Mouse (Mus musculus) midbrain, embryonic 10.5 days (tissue): ENCODE measurements at regions not wholly inside any gene's neighbourhood (a gene's known extent, or its start where the extent isn't known, plus 50 kb on each side); places are given as distances from the start of the nearest gene placed in this dataset.
A peak's percentile ranks its signal among the peaks of the same experiment; 100 is the strongest.

Experiments used
- DNase-seq: peaks from one replicate; pipeline ENCODE4 v3.0.0-alpha.2; 2017; ENCODE audit warnings: low spot score
- H3K27ac ChIP-seq: fragments of 300-500 bp; sonication (generic); replicated peaks from 2 replicates; pipeline ENCODE4 v1.5.1; 2016; ENCODE audit warnings: mild to moderate bottlenecking
- H3K27me3 ChIP-seq: fragments of 300-500 bp; sonication (generic); 2 replicates; pipeline ENCODE4 v1.6.1; 2016; ENCODE audit warnings: low read depth, mild to moderate bottlenecking; ENCODE audit not compliant: poor library complexity, severe bottlenecking
- H3K36me3 ChIP-seq: fragments of 300-500 bp; sonication (generic); 2 replicates; pipeline ENCODE4 v1.6.1; 2016; ENCODE audit warnings: mild to moderate bottlenecking, moderate library complexity
- H3K4me1 ChIP-seq: fragments of 300-500 bp; sonication (generic); 2 replicates; pipeline ENCODE4 v1.6.1; 2016
- H3K4me3 ChIP-seq: fragments of 300-500 bp; sonication (generic); 2 replicates; pipeline ENCODE4 v1.5.1; 2016; ENCODE audit warnings: mild to moderate bottlenecking, moderate library complexity
- H3K9me3 ChIP-seq: fragments of 300-500 bp; sonication (generic); replicated peaks from 2 replicates; pipeline ENCODE4 v1.6.1; 2016; ENCODE audit warnings: mild to moderate bottlenecking
- WGBS: fragments of 180-500 bp; shearing (Covaris S2); methylation state at CpG from one replicate; pipeline ENCODE4 v1.1.7; 2016; 5-methylcytosine and 5-hydroxymethylcytosine counted together

GRCm38 (mm10) chr13:25774586-25775182 lies 504.4 kb upstream of the Nrsn1 start:
- no peak for DNase-seq
- WGBS, result 88% methylated on average over 2 of the region's 2 CpGs
- H3K27ac ChIP-seq, result no peak overlapping the region
- no peak overlapping the region for H3K4me3 ChIP-seq
- no peaks in the 10 kb centered on the region for H3K4me1 ChIP-seq
- H3K27me3 ChIP-seq, result no peaks in the 10 kb centered on the region
- H3K36me3 ChIP-seq, result no peaks in the 10 kb centered on the region
- H3K9me3 ChIP-seq, result no peaks in the 10 kb centered on the region

GRCm38 (mm10) chr13:25754515-25755105 lies 484.3 kb upstream of the Nrsn1 start:
- peaks cover 34% of the 10 kb centered on the region for H3K4me1 ChIP-seq
- no peaks in the 10 kb centered on the region; the same call in 1 of the 2 replicates for H3K9me3 ChIP-seq
- no peak for DNase-seq
- H3K27me3 ChIP-seq, result no peaks in the 10 kb centered on the region
- no peaks in the 10 kb centered on the region for H3K36me3 ChIP-seq
- H3K27ac ChIP-seq, result 0 out of 2 replicates have a peak overlapping the region, but pooled peaks have one; percentile 28
- no peak overlapping the region for H3K4me3 ChIP-seq

GRCm38 (mm10) chr13:25751409-25751777 lies 481.1 kb upstream of the Nrsn1 start:
- Histone ChIP-seq H3K4me1 (peaks cover 37% of the 10 kb centered on the region), H3K27ac (peak overlapping the region; percentile 63), H3K27me3 (no peaks in the 10 kb centered on the region), H3K4me3 (no peak overlapping the region), H3K9me3 (no peaks in the 10 kb centered on the region), H3K36me3 (no peaks in the 10 kb centered on the region)
- no peak for DNase-seq
- 36% methylated on average over 4 of the region's 4 CpGs for WGBS

DNA sequence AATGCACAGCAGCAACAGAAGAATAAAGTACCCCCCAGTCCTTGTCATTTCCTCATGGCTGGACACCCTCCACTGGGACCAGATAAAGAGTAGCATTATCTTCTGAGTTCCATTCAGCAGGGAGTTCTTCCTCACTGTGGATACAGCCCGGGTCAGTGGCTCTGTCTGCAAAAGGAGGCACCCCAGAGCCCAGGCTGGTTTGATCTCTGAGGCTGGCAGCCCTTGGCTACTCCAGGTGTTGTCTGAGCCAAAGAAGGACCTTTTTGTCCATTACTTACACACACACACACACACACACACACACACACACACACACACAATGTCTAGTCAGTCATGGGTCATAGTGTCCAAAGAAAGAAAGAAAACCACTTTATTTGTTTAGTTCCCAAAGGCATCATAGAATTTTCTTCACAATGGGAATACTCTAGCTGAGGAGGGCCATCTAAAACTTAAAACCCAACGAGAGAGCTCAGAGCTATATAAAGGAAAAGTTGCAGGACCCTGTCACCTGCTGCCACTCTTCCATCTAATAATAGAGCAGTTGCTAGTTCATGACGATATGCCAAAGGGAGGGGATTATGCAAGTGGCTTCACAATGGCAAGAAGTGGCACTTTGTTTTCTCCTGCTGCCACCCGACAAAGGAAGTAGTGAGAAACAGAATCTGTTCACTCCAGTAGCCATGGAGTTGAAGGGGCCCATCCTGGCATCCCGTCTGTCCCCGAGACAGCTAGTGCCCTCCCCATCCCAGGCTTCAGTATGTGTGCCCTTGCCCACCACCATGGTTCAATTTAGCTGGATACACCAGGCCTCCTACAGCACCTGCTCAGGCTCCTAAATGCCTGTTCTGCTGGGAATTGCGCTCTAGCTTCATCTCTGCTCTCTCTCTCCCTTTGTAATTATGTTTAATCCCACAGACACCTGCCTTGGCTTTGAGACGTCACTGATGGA lies 480.4 kb upstream of the Nrsn1 start:
- peak overlapping the region; percentile 63 for H3K27ac ChIP-seq
- WGBS, result 18% methylated on average over 8 of the region's 8 CpGs
- no peaks in the 10 kb centered on the region for H3K27me3 ChIP-seq
- DNase-seq, result peak; percentile 44
- H3K9me3 ChIP-seq, result no peaks in the 10 kb centered on the region
- no peak overlapping the region for H3K4me3 ChIP-seq
- no peaks in the 10 kb centered on the region for H3K36me3 ChIP-seq
- peaks cover 37% of the 10 kb centered on the region for H3K4me1 ChIP-seq

DNA sequence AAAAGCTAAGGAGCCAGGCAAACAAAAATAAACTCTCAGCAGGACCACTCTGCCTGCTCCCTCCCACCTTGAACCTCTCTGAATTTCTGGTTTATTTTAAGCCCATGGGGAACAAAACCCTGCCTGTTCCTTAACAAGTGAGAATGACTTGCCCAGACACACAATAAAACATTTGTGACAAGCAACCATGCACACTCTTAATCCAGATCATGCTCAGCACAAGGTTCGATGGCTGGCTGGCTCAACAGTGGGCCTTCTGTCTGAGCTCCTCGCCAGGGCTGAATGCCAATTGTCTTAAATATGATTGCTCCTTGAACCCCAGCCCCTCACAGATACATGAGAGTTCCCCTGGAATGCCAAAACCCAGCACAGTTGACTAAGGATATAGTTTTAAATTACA lies 468.3 kb upstream of the Nrsn1 start:
- WGBS, result 40% methylated on average over 2 of the region's 2 CpGs
- Histone ChIP-seq H3K27me3 (no peaks in the 10 kb centered on the region), H3K27ac (no peak overlapping the region), H3K4me1 (peaks cover 3% of the 10 kb centered on the region; the same call in 1 of the 2 replicates), H3K4me3 (no peak overlapping the region), H3K9me3 (no peaks in the 10 kb centered on the region), H3K36me3 (no peaks in the 10 kb centered on the region)
- DNase-seq, result no peak

- Histone ChIP-seq H3K27ac (no peak overlapping the region), H3K9me3 (no peaks in the 10 kb centered on the region), H3K27me3 (no peaks in the 10 kb centered on the region), H3K4me1 (peaks cover 20% of the 10 kb centered on the region), H3K36me3 (no peaks in the 10 kb centered on the region), H3K4me3 (no peak overlapping the region)
- no peak for DNase-seq
- WGBS, result 64% methylated on average over 3 of the region's 3 CpGs
Observed at GRCm38 (mm10) chr13:25729327-25729892, 459.1 kb upstream of the Nrsn1 start.

- Histone ChIP-seq H3K36me3 (no peaks in the 10 kb centered on the region), H3K4me1 (peaks cover 20% of the 10 kb centered on the region), H3K27me3 (no peaks in the 10 kb centered on the region), H3K27ac (0 out of 2 replicates have a peak overlapping the region, but pooled peaks have one; percentile 18), H3K9me3 (no peaks in the 10 kb centered on the region), H3K4me3 (no peak overlapping the region)
- peak; percentile 22 for DNase-seq
- 60% methylated on average over 1 of the region's 1 CpGs for WGBS
Observed at GRCm38 (mm10) chr13:25727504-25728095, 457.3 kb upstream of the Nrsn1 start.

- DNase-seq, result no peak
- Histone ChIP-seq H3K4me3 (no peak overlapping the region), H3K36me3 (no peaks in the 10 kb centered on the region), H3K4me1 (peaks cover 4% of the 10 kb centered on the region), H3K27me3 (no peaks in the 10 kb centered on the region), H3K27ac (no peak overlapping the region), H3K9me3 (no peaks in the 10 kb centered on the region)
- 78% methylated on average over 4 of the region's 4 CpGs for WGBS
Observed at GRCm38 (mm10) chr13:25722595-25723525, 452.6 kb upstream of the Nrsn1 start.

DNA sequence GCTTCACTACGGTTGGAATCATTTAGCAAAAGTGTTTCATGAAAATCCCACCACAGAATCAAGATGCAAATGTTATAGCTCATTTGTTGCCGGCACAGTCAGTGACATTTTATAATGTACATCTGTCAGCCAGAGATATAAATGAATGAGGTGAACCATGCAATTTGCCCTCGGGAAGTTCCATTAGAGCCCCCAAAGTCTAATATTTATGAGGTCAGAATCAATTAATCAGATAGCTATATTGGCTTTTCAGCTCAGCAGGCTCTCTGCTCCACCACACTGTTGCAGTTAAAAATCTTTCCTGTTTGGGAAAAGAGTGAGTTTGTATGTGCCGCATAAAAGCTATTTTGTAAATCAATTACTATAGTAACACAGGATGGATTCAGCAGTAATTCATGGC lies 430.7 kb upstream of the Nrsn1 start:
- 87% methylated on average over 4 of the region's 4 CpGs for WGBS
- no peaks in the 10 kb centered on the region for H3K27me3 ChIP-seq
- no peaks in the 10 kb centered on the region for H3K9me3 ChIP-seq
- DNase-seq, result no peak
- H3K27ac ChIP-seq, result no peak overlapping the region
- H3K4me1 ChIP-seq, result no peaks in the 10 kb centered on the region
- no peaks in the 10 kb centered on the region for H3K36me3 ChIP-seq
- H3K4me3 ChIP-seq, result no peak overlapping the region

- no peak for DNase-seq
- Histone ChIP-seq H3K4me1 (no peaks in the 10 kb centered on the region), H3K36me3 (no peaks in the 10 kb centered on the region), H3K27me3 (no peaks in the 10 kb centered on the region), H3K4me3 (no peak overlapping the region), H3K9me3 (no peaks in the 10 kb centered on the region), H3K27ac (no peak overlapping the region)
- 97% methylated on average over 1 of the region's 1 CpGs for WGBS
Observed at GRCm38 (mm10) chr13:25695956-25696355, 425.7 kb upstream of the Nrsn1 start.

DNA sequence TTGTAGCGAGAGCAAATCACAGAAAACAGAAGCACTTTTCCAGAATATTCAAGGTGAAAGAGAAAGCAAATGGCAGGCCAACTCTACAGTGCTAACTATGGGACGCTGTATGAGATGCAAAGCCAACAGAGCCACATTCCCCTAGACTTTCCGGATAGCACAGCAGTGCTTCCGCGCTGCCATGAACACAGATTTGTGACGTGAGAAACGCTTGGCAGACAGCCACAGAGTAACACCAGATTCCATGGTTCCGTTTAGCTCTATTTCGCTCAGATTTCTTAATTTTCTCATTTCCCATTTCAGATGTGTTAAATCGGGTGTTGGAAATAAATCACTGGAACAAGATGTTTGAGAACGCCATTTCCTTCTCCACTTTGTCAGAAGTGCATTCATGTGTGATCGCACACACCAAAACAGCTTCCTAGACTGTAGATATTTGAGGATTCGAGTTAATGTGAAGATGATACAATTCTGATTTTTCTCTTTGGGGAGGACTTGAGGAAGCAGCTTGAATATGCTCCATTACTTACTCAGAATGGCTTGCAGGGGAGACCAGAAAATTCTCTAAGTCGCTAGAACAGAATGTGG lies 424.8 kb upstream of the Nrsn1 start:
- Histone ChIP-seq H3K4me3 (no peak overlapping the region), H3K36me3 (no peaks in the 10 kb centered on the region), H3K27me3 (no peaks in the 10 kb centered on the region), H3K27ac (no peak overlapping the region), H3K9me3 (no peaks in the 10 kb centered on the region), H3K4me1 (no peaks in the 10 kb centered on the region)
- DNase-seq, result no peak
- WGBS, result 93% methylated on average over 14 of the region's 14 CpGs
